Mouse (Mus musculus): ENCODE data around the gene Zfhx3. TPM values are rescaled to one million over a fixed set of nuclear protein-coding genes. Genes with fewer than 3 reads are reported as not detected.

Zfhx3 gene
- polyA plus RNA-seq, 1 experiment from 2014 or later: 1.2 TPM

- Histone ChIP-seq H3K27ac (ENCODE audit: low read length) (no peak overlapping the region), H3K27me3 (ENCODE audit: control insufficient read depth, insufficient read depth, low read depth, low read length) (peaks cover 25% of the 10 kb centered on the region), H3K4me1 (ENCODE audit: control insufficient read depth, low read depth, low read length) (peaks cover 13% of the 10 kb centered on the region), H3K36me3 (ENCODE audit: control insufficient read depth, insufficient read depth) (no peaks in the 10 kb centered on the region), H3K4me2 (ENCODE audit: low read depth, low read length) (no peak overlapping the region; the same call in 1 of the 2 replicates), H3K4me3 (ENCODE audit: low read depth, low read length) (no peak overlapping the region), H3K9me3 (replicated peaks; ENCODE audit: control insufficient read depth, low read length) (no peaks in the 10 kb centered on the region), H3K9ac (ENCODE audit: low read depth, low read length) (no peak overlapping the region)
- ATAC-seq (ENCODE audit: low read depth): no peak
- 38% methylated on average over 6 of the region's 6 CpGs for WGBS (ENCODE audit: insufficient replicate concordance)
These were observed 775.6 kb downstream of the Zfhx3 start for GRCm38 (mm10) chr8:108718031-108718430.

DNA sequence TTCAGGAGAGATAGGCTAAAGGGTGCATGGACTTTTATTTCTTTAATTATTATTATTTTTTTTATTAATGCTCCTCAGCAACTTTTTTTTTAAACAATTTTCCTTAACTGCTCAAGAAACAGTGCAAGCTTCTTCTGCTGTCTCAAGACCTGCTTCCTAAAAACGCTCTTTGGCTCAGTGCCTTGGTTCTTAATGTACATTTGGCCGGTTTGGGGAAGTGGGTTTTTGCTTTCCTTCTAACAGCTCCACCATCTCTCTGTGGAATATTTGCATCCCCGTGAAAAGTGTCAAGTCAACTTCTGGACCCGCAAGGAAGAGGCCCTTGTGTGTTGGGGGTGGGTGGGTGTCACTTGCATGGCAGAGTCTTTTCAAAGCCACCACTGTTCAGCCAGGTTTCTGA, 778.4 kb downstream of the Zfhx3 start:
- H3K27me3 ChIP-seq (ENCODE audit: control insufficient read depth, insufficient read depth, low read depth, low read length): peaks cover 3% of the 10 kb centered on the region; the same call in 1 of the 2 replicates
- WGBS (ENCODE audit: insufficient replicate concordance): 21% methylated on average over 4 of the region's 4 CpGs
- peaks cover 29% of the 10 kb centered on the region for H3K4me1 ChIP-seq (ENCODE audit: control insufficient read depth, low read depth, low read length)
- H3K4me2 ChIP-seq (ENCODE audit: low read depth, low read length): no peak overlapping the region
- H3K9ac ChIP-seq (ENCODE audit: low read depth, low read length): no peak overlapping the region
- ATAC-seq (ENCODE audit: low read depth): no peak
- H3K27ac ChIP-seq (ENCODE audit: low read length): no peak overlapping the region
- H3K9me3 ChIP-seq (replicated peaks; ENCODE audit: control insufficient read depth, low read length): no peaks in the 10 kb centered on the region
- H3K36me3 ChIP-seq (ENCODE audit: control insufficient read depth, insufficient read depth): no peaks in the 10 kb centered on the region
- H3K4me3 ChIP-seq (ENCODE audit: low read depth, low read length): no peak overlapping the region

- Histone ChIP-seq H3K9ac (ENCODE audit: low read depth, low read length) (no peak overlapping the region), H3K27ac (ENCODE audit: low read length) (peak overlapping the region; percentile 7; the same call in 1 of the 2 replicates), H3K9me3 (replicated peaks; ENCODE audit: control insufficient read depth, low read length) (no peaks in the 10 kb centered on the region), H3K36me3 (ENCODE audit: control insufficient read depth, insufficient read depth) (no peaks in the 10 kb centered on the region), H3K4me1 (ENCODE audit: control insufficient read depth, low read depth, low read length) (peaks cover 26% of the 10 kb centered on the region), H3K27me3 (ENCODE audit: control insufficient read depth, insufficient read depth, low read depth, low read length) (no peaks in the 10 kb centered on the region), H3K4me3 (ENCODE audit: low read depth, low read length) (no peak overlapping the region), H3K4me2 (ENCODE audit: low read depth, low read length) (no peak overlapping the region)
- 16% methylated on average over 8 of the region's 8 CpGs for WGBS (ENCODE audit: insufficient replicate concordance)
- peak; percentile 57; the same call in 1 of the 2 replicates for ATAC-seq (ENCODE audit: low read depth)
These were observed 780.4 kb downstream of the Zfhx3 start for GRCm38 (mm10) chr8:108722671-108723513.

- Histone ChIP-seq H3K4me3 (ENCODE audit: low read depth, low read length) (no peak overlapping the region), H3K9ac (ENCODE audit: low read depth, low read length) (no peak overlapping the region), H3K36me3 (ENCODE audit: control insufficient read depth, insufficient read depth) (no peaks in the 10 kb centered on the region), H3K27me3 (ENCODE audit: control insufficient read depth, insufficient read depth, low read depth, low read length) (no peaks in the 10 kb centered on the region), H3K9me3 (replicated peaks; ENCODE audit: control insufficient read depth, low read length) (no peaks in the 10 kb centered on the region), H3K4me2 (ENCODE audit: low read depth, low read length) (no peak overlapping the region), H3K27ac (ENCODE audit: low read length) (no peak overlapping the region), H3K4me1 (ENCODE audit: control insufficient read depth, low read depth, low read length) (peaks cover 23% of the 10 kb centered on the region)
- WGBS (ENCODE audit: insufficient replicate concordance): 65% methylated on average over 11 of the region's 11 CpGs
- ATAC-seq (ENCODE audit: low read depth): no peak
These were observed 781.2 kb downstream of the Zfhx3 start for GRCm38 (mm10) chr8:108723636-108724035.

- no peak overlapping the region for H3K4me3 ChIP-seq (ENCODE audit: low read depth, low read length)
- H3K36me3 ChIP-seq (ENCODE audit: control insufficient read depth, insufficient read depth): no peaks in the 10 kb centered on the region
- H3K9me3 ChIP-seq (replicated peaks; ENCODE audit: control insufficient read depth, low read length): no peaks in the 10 kb centered on the region
- peak; percentile 58 for ATAC-seq (ENCODE audit: low read depth)
- no peaks in the 10 kb centered on the region for H3K27me3 ChIP-seq (ENCODE audit: control insufficient read depth, insufficient read depth, low read depth, low read length)
- no peak overlapping the region for H3K9ac ChIP-seq (ENCODE audit: low read depth, low read length)
- 0 out of 2 replicates have a peak overlapping the region, but pooled peaks have one; percentile 17 for H3K4me2 ChIP-seq (ENCODE audit: low read depth, low read length)
- peaks cover 27% of the 10 kb centered on the region for H3K4me1 ChIP-seq (ENCODE audit: control insufficient read depth, low read depth, low read length)
- no peak overlapping the region for H3K27ac ChIP-seq (ENCODE audit: low read length)
- WGBS (ENCODE audit: insufficient replicate concordance): 15% methylated on average over 11 of the region's 11 CpGs
These were observed 782.5 kb downstream of the Zfhx3 start for GRCm38 (mm10) chr8:108724818-108725506.

DNA sequence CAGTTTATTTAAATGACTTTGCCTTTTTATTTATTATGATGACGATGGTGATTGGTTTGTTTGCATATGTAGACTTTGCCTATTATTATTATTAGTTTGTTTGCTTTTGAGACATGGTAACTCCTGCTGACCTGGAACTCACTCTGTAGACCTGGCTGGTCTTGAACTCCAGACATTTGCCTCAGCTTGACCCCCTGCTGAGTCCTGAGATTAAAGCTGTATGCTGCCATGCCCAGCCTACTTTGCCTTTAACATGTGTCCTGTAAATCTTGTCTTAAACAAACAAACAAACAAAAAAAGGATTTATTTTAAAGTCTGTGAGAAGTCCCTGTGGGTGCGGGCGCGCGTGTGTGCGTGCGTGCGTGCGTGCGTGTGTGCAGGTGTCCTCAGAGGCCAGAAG, 783.2 kb downstream of the Zfhx3 start:
- H3K4me2 ChIP-seq (ENCODE audit: low read depth, low read length): no peak overlapping the region
- no peaks in the 10 kb centered on the region for H3K36me3 ChIP-seq (ENCODE audit: control insufficient read depth, insufficient read depth)
- H3K9ac ChIP-seq (ENCODE audit: low read depth, low read length): no peak overlapping the region
- H3K4me3 ChIP-seq (ENCODE audit: low read depth, low read length): no peak overlapping the region
- peaks cover 27% of the 10 kb centered on the region for H3K4me1 ChIP-seq (ENCODE audit: control insufficient read depth, low read depth, low read length)
- ATAC-seq (ENCODE audit: low read depth): no peak
- 89% methylated on average over 10 of the region's 10 CpGs for WGBS (ENCODE audit: insufficient replicate concordance)
- no peaks in the 10 kb centered on the region for H3K27me3 ChIP-seq (ENCODE audit: control insufficient read depth, insufficient read depth, low read depth, low read length)
- H3K27ac ChIP-seq (ENCODE audit: low read length): no peak overlapping the region
- H3K9me3 ChIP-seq (replicated peaks; ENCODE audit: control insufficient read depth, low read length): no peaks in the 10 kb centered on the region

GRCm38 (mm10) chr8:108726541-108727241, 784.2 kb downstream of the Zfhx3 start:
- 45% methylated on average over 12 of the region's 12 CpGs for WGBS (ENCODE audit: insufficient replicate concordance)
- no peak overlapping the region for H3K9ac ChIP-seq (ENCODE audit: low read depth, low read length)

GRCm38 (mm10) chr8:108729169-108729568, 786.7 kb downstream of the Zfhx3 start:
- no peaks in the 10 kb centered on the region for H3K27me3 ChIP-seq (ENCODE audit: control insufficient read depth, insufficient read depth, low read depth, low read length)
- no peak for ATAC-seq (ENCODE audit: low read depth)
- H3K9ac ChIP-seq (ENCODE audit: low read depth, low read length): no peak overlapping the region
- peaks cover 16% of the 10 kb centered on the region for H3K4me1 ChIP-seq (ENCODE audit: control insufficient read depth, low read depth, low read length)
- no peak overlapping the region for H3K27ac ChIP-seq (ENCODE audit: low read length)
- no peak overlapping the region for H3K4me2 ChIP-seq (ENCODE audit: low read depth, low read length)
- no peak overlapping the region for H3K4me3 ChIP-seq (ENCODE audit: low read depth, low read length)
- no peaks in the 10 kb centered on the region for H3K9me3 ChIP-seq (replicated peaks; ENCODE audit: control insufficient read depth, low read length)
- 46% methylated on average over 2 of the region's 2 CpGs for WGBS (ENCODE audit: insufficient replicate concordance)
- H3K36me3 ChIP-seq (ENCODE audit: control insufficient read depth, insufficient read depth): no peaks in the 10 kb centered on the region

More at GRCm38 (mm10) chr8:108726541-108727241, 784.2 kb downstream of the Zfhx3 start:
- Histone ChIP-seq H3K4me1 (ENCODE audit: control insufficient read depth, low read depth, low read length) (peaks cover 27% of the 10 kb centered on the region), H3K4me3 (ENCODE audit: low read depth, low read length) (no peak overlapping the region), H3K36me3 (ENCODE audit: control insufficient read depth, insufficient read depth) (no peaks in the 10 kb centered on the region), H3K4me2 (ENCODE audit: low read depth, low read length) (no peak overlapping the region), H3K9me3 (replicated peaks; ENCODE audit: control insufficient read depth, low read length) (no peaks in the 10 kb centered on the region), H3K27me3 (ENCODE audit: control insufficient read depth, insufficient read depth, low read depth, low read length) (no peaks in the 10 kb centered on the region), H3K27ac (ENCODE audit: low read length) (no peak overlapping the region)
- ATAC-seq (ENCODE audit: low read depth): no peak
